Mouse (Mus musculus): ENCODE data around the gene Afap1. TPM values are rescaled to one million over a fixed set of nuclear protein-coding genes. Genes with fewer than 3 reads are reported as not detected.

Afap1 gene
- total RNA-seq, 2 experiments from 2014 or later = 110 to 127 TPM

- DNase-seq (ENCODE audit: extremely low spot score in 1 of 2, low spot score in 2 of 2) = no peak
These were observed 27.4 kb downstream of the Afap1 start for GRCm38 (mm10) chr5:35920557-35920956.

GRCm38 (mm10) chr5:35921141-35921540, 28.0 kb downstream of the Afap1 start:
- intact Hi-C loops (cut with DNase I) = no loop called here
- DNase-seq (ENCODE audit: extremely low spot score in 1 of 2, low spot score in 2 of 2) = no peak

More at GRCm38 (mm10) chr5:35920557-35920956, 27.4 kb downstream of the Afap1 start:
- intact Hi-C loops (cut with DNase I) = no loop called here

GRCm38 (mm10) chr5:35921595-35922254, 28.6 kb downstream of the Afap1 start:
- no peak for DNase-seq (ENCODE audit: extremely low spot score in 1 of 2, low spot score in 2 of 2)
- intact Hi-C loops (cut with DNase I) = no loop called here

GRCm38 (mm10) chr5:35923448-35923847, 30.3 kb downstream of the Afap1 start:
- no peak for DNase-seq (ENCODE audit: extremely low spot score in 1 of 2, low spot score in 2 of 2)
- intact Hi-C loops (cut with DNase I) = no loop called here

GRCm38 (mm10) chr5:35925171-35925634, 32.1 kb downstream of the Afap1 start:
- intact Hi-C loops (cut with DNase I) = no loop called here
- peak; percentile 51 to 56 for DNase-seq (ENCODE audit: extremely low spot score in 1 of 2, low spot score in 2 of 2)

GRCm38 (mm10) chr5:35926511-35926910, 33.4 kb downstream of the Afap1 start:
- intact Hi-C loops (cut with DNase I) = no loop called here
- no peak for DNase-seq (ENCODE audit: extremely low spot score in 1 of 2, low spot score in 2 of 2)

- DNase-seq (ENCODE audit: extremely low spot score in 1 of 2, low spot score in 2 of 2) = no peak
- intact Hi-C loops (cut with DNase I) = no loop called here
These were observed 38.2 kb downstream of the Afap1 start for GRCm38 (mm10) chr5:35931296-35931695.

GRCm38 (mm10) chr5:35933059-35933458, 39.9 kb downstream of the Afap1 start:
- DNase-seq (ENCODE audit: extremely low spot score in 1 of 2, low spot score in 2 of 2) = no peak
- intact Hi-C loops (cut with DNase I) = no loop called here

GRCm38 (mm10) chr5:35935939-35936338, 42.8 kb downstream of the Afap1 start:
- intact Hi-C loops (cut with DNase I) = no loop called here
- DNase-seq (ENCODE audit: extremely low spot score in 1 of 2, low spot score in 2 of 2) = no peak

- intact Hi-C loops (cut with DNase I) = no loop called here
- no peak for DNase-seq (ENCODE audit: extremely low spot score in 1 of 2, low spot score in 2 of 2)
These were observed 45.4 kb downstream of the Afap1 start for GRCm38 (mm10) chr5:35938249-35939223.

GRCm38 (mm10) chr5:35939958-35940357, 46.8 kb downstream of the Afap1 start:
- intact Hi-C loops (cut with DNase I) = no loop called here
- no peak for DNase-seq (ENCODE audit: extremely low spot score in 1 of 2, low spot score in 2 of 2)

- intact Hi-C loops (cut with DNase I) = no loop called here
- no peak for DNase-seq (ENCODE audit: extremely low spot score in 1 of 2, low spot score in 2 of 2)
These were observed 50.4 kb downstream of the Afap1 start for GRCm38 (mm10) chr5:35943541-35943940.

GRCm38 (mm10) chr5:35946841-35947240, 53.7 kb downstream of the Afap1 start:
- DNase-seq (ENCODE audit: extremely low spot score in 1 of 2, low spot score in 2 of 2) = no peak
- intact Hi-C loops (cut with DNase I) = no loop called here

GRCm38 (mm10) chr5:35947427-35947826, 54.3 kb downstream of the Afap1 start:
- intact Hi-C loops (cut with DNase I) = no loop called here
- DNase-seq (ENCODE audit: extremely low spot score in 1 of 2, low spot score in 2 of 2) = no peak

- DNase-seq (ENCODE audit: extremely low spot score in 1 of 2, low spot score in 2 of 2) = peak in 1 of 2 experiments; percentile 56
- intact Hi-C loops (cut with DNase I) = no loop called here
These were observed 55.3 kb downstream of the Afap1 start for GRCm38 (mm10) chr5:35948225-35948975.

GRCm38 (mm10) chr5:35949061-35949460, 55.9 kb downstream of the Afap1 start:
- DNase-seq (ENCODE audit: extremely low spot score in 1 of 2, low spot score in 2 of 2) = no peak
- intact Hi-C loops (cut with DNase I) = no loop called here

- DNase-seq (ENCODE audit: extremely low spot score in 1 of 2, low spot score in 2 of 2) = no peak
- intact Hi-C loops (cut with DNase I) = no loop called here
These were observed 57.4 kb downstream of the Afap1 start for GRCm38 (mm10) chr5:35950504-35950903.

- peak in 1 of 2 experiments; percentile 29 for DNase-seq (ENCODE audit: extremely low spot score in 1 of 2, low spot score in 2 of 2)
- intact Hi-C loops (cut with DNase I) = no loop called here
These were observed 61.1 kb downstream of the Afap1 start for GRCm38 (mm10) chr5:35954055-35954718.

- DNase-seq (ENCODE audit: extremely low spot score in 1 of 2, low spot score in 2 of 2) = no peak
- intact Hi-C loops (cut with DNase I) = no loop called here
These were observed 63.1 kb downstream of the Afap1 start for GRCm38 (mm10) chr5:35956268-35956667.
